Mouse (Mus musculus) E14TG2a.4 (cell line): ENCODE measurements around the gene Med12l.

Experiments
- CTCF ChIP-seq: conservative IDR thresholded peaks from 2 replicates; pipeline ENCODE4 v1.5.1; 2014; ENCODE audit warnings: low read length
- NANOG ChIP-seq: IDR thresholded peaks from 2 replicates; pipeline ENCODE4 v1.6.1; 2014; ENCODE audit warnings: borderline replicate concordance, low read length, mixed read lengths
- POU5F1 ChIP-seq: IDR thresholded peaks from 2 replicates; pipeline ENCODE4 v1.6.1; 2014; ENCODE audit warnings: low read length, borderline replicate concordance

GRCm38 (mm10) chr3:59194938-59195337 lies 189.3 kb downstream of the Med12l start, which contains the start of gene Gpr87:
- TF ChIP-seq CTCF (no peak), NANOG (no peak), POU5F1 (no peak)
